Comparison of ENCODE assay signal across 13 mouse cellular contexts in genomic region chr9:48738795-48739476, GRCm38 (mm10).
DNase-seq lines count a peak whose midpoint lies in the region; ATAC-seq and TF ChIP-seq lines count a peak whose summit lies in the region.
"Had no signal": no experiment of that assay in that cellular context is flagged by ENCODE, and none has a peak within 500 bp of the region (broad histone marks: within the 10 kb centered on the region; RNA-seq: fewer than 3 reads in every experiment).

No protein-coding gene starts in this region.

- no peaks in the 10 kb centered on the region for H3K27me3 ChIP-seq in heart, postnatal 0 days (ENCODE audit: control insufficient read depth, insufficient read depth, low read length)

- WGBS in heart, postnatal 0 days = 93% methylated on average over 9 of the region's 9 CpGs
- WGBS in lung, adult 2 months = 77% methylated on average over 9 of the region's 9 CpGs

- peaks cover 63% of the 10 kb centered on the region for H3K4me1 ChIP-seq in heart, postnatal 0 days (ENCODE audit: control insufficient read depth, insufficient read depth)
- H3K4me1 ChIP-seq in lung, adult 2 months (ENCODE audit: control insufficient read depth, insufficient read depth, low read length) = peaks cover 53% of the 10 kb centered on the region
- peaks cover 55% of the 10 kb centered on the region for H3K4me1 ChIP-seq in brown adipose tissue, adult 24 weeks (ENCODE audit: control insufficient read depth, insufficient read depth, insufficient read length, low read length)

- H3K36me3 ChIP-seq in heart, postnatal 0 days (replicated peaks; ENCODE audit: control insufficient read depth, insufficient read depth, low read length) = peaks cover 13% of the 10 kb centered on the region
- H3K36me3 ChIP-seq: hindbrain, embryonic 13.5 days; liver, embryonic 13.5 days; stomach, embryonic 15.5 days had no signal

- no peak overlapping the region for H3K4me2 ChIP-seq in heart, postnatal 0 days (ENCODE audit: low read depth, low read length)
- H3K4me2 ChIP-seq: liver, embryonic 13.5 days; midbrain, embryonic 11.5 days had no signal

- H3K4me3 ChIP-seq in heart, postnatal 0 days (ENCODE audit: low read depth, low read length) = no peak overlapping the region
- H3K4me3 ChIP-seq in lung, adult 2 months (replicated peaks; ENCODE audit: extremely low read depth, low read depth, low read length) = no peak overlapping the region
- H3K4me3 ChIP-seq in brown adipose tissue, adult 24 weeks (ENCODE audit: insufficient read depth, low read depth, low read length) = no peak overlapping the region
- H3K4me3 ChIP-seq: hindbrain, embryonic 13.5 days; liver, embryonic 13.5 days; stomach, embryonic 15.5 days had no signal

- H3K27ac ChIP-seq in heart, postnatal 0 days (ENCODE audit: low read depth) = peak overlapping the region; percentile 95
- peak overlapping the region; percentile 97 for H3K27ac ChIP-seq in brown adipose tissue, adult 24 weeks (replicated peaks; ENCODE audit: low read depth, low read length)
- H3K27ac ChIP-seq: liver, embryonic 13.5 days had no signal

- no peak overlapping the region for H3K9ac ChIP-seq in heart, postnatal 0 days (replicated peaks; ENCODE audit: low read depth, low read length)
- H3K9ac ChIP-seq: hindbrain, embryonic 13.5 days; liver, embryonic 13.5 days; stomach, embryonic 15.5 days had no signal

- no peak for ATAC-seq in heart, postnatal 0 days (ENCODE audit: insufficient read depth, low read depth)
- ATAC-seq: forebrain, embryonic 16.5 days had no signal

- no peak for TF ChIP-seq EP300 in heart, postnatal 0 days (IDR thresholded peaks at IDR 0.05; ENCODE audit: low read depth)

- TF ChIP-seq CTCF in heart, postnatal 0 days (IDR thresholded peaks at IDR 0.05; ENCODE audit: low read depth) = no peak
- no peak for TF ChIP-seq CTCF in lung, adult 2 months (IDR thresholded peaks at IDR 0.05; ENCODE audit: insufficient read depth, low read length)

- DNase-seq in heart, postnatal 0 days (ENCODE audit: low spot score) = no peak
- no peak for DNase-seq in heart, adult 8-10 months (ENCODE audit: low spot score)
- no peak for DNase-seq in lung, adult 2 months
- no peak for DNase-seq in lung, adult 18-20 months
- peak; percentile 27 for DNase-seq in lung, postnatal 10 days
- DNase-seq in right cerebral cortex, postnatal 4 days = no peak
- DNase-seq: adrenal gland, postnatal 25 days; liver, embryonic 13.5 days had no signal

- no peaks in the 10 kb centered on the region for H3K9me3 ChIP-seq in heart, postnatal 0 days (replicated peaks; ENCODE audit: control insufficient read depth, low read length)
- H3K9me3 ChIP-seq: hindbrain, embryonic 13.5 days; liver, embryonic 13.5 days; stomach, embryonic 15.5 days had no signal

- 0 out of 2 replicates have a peak, but pooled peaks have one; percentile 4 for TF ChIP-seq POLR2A in lung, adult 2 months (IDR thresholded peaks at IDR 0.05; ENCODE audit: borderline replicate concordance, extremely low read depth, low read depth, low read length)
